Mouse (Mus musculus) hindbrain, embryonic 11.5 days (tissue): ENCODE measurements at regions not wholly inside any gene's neighbourhood (a gene's known extent, or its start where the extent isn't known, plus 50 kb on each side); places are given as distances from the start of the nearest gene placed in this dataset.
"Not testable (repeated sequence)": the region's sequence is repeated elsewhere in the genome, so short reads cannot be mapped to it uniquely, and the experiment has no call there.

Experiments used
- ATAC-seq: fragments of 200-750 bp; cut with Nextera tagmentation; 2 replicates; pipeline ENCODE4 v1.8.0; 2017; ENCODE audit warnings: mild to moderate bottlenecking, moderate TSS enrichment, moderate library complexity; ENCODE audit not compliant: low FRiP score
- DNase-seq: peaks from one replicate; pipeline ENCODE4 v3.0.0-alpha.2; 2015; ENCODE audit warnings: low spot score
- H3K27ac ChIP-seq: fragments of 300-500 bp; sonication (generic); 2 replicates; pipeline ENCODE4 v1.5.1; 2014; ENCODE audit warnings: mild to moderate bottlenecking, low read depth, low read length
- H3K27me3 ChIP-seq: fragments of 300-500 bp; sonication (generic); 2 replicates; pipeline ENCODE4 v1.6.1; 2014; ENCODE audit warnings: mild to moderate bottlenecking, low read length, moderate library complexity, mixed read lengths; ENCODE audit not compliant: control insufficient read depth, insufficient read depth
- H3K36me3 ChIP-seq: fragments of 300-500 bp; sonication (generic); 2 replicates; pipeline ENCODE4 v1.6.1; 2014; ENCODE audit warnings: mild to moderate bottlenecking, low read length, moderate library complexity, mixed read lengths; ENCODE audit not compliant: control insufficient read depth, insufficient read depth
- H3K4me1 ChIP-seq: fragments of 300-500 bp; sonication (generic); replicated peaks from 2 replicates; pipeline ENCODE4 v1.6.1; 2014; ENCODE audit warnings: low read length, mixed read lengths; ENCODE audit not compliant: control insufficient read depth, insufficient read depth
- H3K4me2 ChIP-seq: fragments of 300-500 bp; sonication (generic); replicated peaks from 2 replicates; pipeline ENCODE4 v1.6.1; 2014; ENCODE audit warnings: mild to moderate bottlenecking, low read depth, low read length
- H3K4me3 ChIP-seq: fragments of 300-500 bp; sonication (generic); 2 replicates; pipeline ENCODE4 v1.5.1; 2014; ENCODE audit warnings: low read depth, low read length
- H3K9ac ChIP-seq: fragments of 300-500 bp; sonication (generic); 2 replicates; pipeline ENCODE4 v1.6.1; 2014; ENCODE audit warnings: low read depth, low read length
- H3K9me3 ChIP-seq: fragments of 300-500 bp; sonication (generic); 2 replicates; pipeline ENCODE4 v1.6.1; 2016; ENCODE audit warnings: low read length; ENCODE audit not compliant: control insufficient read depth
- WGBS: fragments of 180-500 bp; shearing (Covaris S2); extraction: QIAGEN DNeasy Blood & Tissue Kit; methylation state at CpG from one replicate; pipeline ENCODE4 v1.1.7; 2014; 5-methylcytosine and 5-hydroxymethylcytosine counted together

GRCm38 (mm10) chr14:96601092-96601491 is 82.2 kb upstream of the Klhl1 start:
- not testable (repeated sequence) for DNase-seq, H3K36me3 ChIP-seq, H3K27ac ChIP-seq, H3K27me3 ChIP-seq, H3K4me2 ChIP-seq, H3K9ac ChIP-seq, H3K4me3 ChIP-seq, H3K4me1 ChIP-seq, H3K9me3 ChIP-seq
- 18% methylated on average over 1 of the region's 1 CpGs for WGBS
- ATAC-seq = peak; percentile 83

- Histone ChIP-seq H3K4me3 (no peak overlapping the region), H3K4me2 (no peak overlapping the region), H3K4me1 (no peaks in the 10 kb centered on the region), H3K9ac (no peak overlapping the region), H3K27ac (no peak overlapping the region), H3K27me3 (no peaks in the 10 kb centered on the region), H3K36me3 (no peaks in the 10 kb centered on the region), H3K9me3 (no peaks in the 10 kb centered on the region)
- DNase-seq (no peak), ATAC-seq (no peak)
Measured at GRCm38 (mm10) chr14:96592051-96592450, 73.1 kb upstream of the Klhl1 start.
